Mouse (Mus musculus) c-Kit-positive CD71-positive TER-119-negative erythroid progenitor cells, embryonic 14.5 days (primary cell): ENCODE measurements at regions not wholly inside any gene's neighbourhood (a gene's known extent, or its start where the extent isn't known, plus 50 kb on each side); places are given as distances from the start of the nearest gene placed in this dataset.

Source experiments
- DNase-seq: peaks from one replicate; pipeline ENCODE4 v3.0.0-alpha.2; 2013; ENCODE audit warnings: low read depth

DNA sequence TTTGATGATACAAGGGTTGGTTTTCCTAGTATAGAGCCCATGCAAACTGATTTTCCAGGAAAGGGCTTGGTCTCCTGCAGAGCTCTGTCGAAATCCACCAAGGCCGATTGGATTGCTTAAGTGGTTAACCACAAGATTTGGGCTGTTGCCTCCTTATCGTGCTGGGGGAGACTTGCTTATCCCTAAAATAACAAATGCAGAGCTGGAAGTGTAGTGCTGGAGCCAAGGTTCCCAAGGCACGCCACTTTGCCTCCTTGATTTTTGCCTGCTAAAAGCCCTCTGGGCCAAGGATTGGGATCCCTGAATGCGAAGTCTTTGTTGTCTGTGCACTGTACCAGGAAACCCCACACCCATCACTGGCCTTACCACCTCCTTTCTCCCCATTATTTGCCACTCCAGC is 52.8 kb upstream of the Tmem178 start:
- no peak for DNase-seq

DNA sequence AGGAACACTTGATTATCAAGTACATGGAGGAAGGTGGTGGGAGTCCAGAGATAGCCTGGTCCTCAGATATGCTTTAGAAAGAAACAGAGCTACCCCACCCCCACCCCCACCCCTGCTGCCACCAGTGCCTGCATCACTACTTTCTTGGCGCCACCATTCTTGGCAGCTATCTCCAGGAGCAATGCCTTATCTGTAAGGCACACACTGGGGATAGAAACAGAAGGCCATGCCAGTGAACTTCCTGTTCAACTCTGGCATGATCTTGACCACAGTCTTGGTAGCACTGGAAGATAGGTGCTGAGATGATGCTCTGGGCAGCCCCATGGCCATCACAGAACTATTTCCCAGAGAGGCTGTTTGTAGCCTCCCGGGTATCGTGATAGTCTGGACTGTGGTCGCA is 55.3 kb upstream of the Tmem178 start:
- DNase-seq = no peak

DNA sequence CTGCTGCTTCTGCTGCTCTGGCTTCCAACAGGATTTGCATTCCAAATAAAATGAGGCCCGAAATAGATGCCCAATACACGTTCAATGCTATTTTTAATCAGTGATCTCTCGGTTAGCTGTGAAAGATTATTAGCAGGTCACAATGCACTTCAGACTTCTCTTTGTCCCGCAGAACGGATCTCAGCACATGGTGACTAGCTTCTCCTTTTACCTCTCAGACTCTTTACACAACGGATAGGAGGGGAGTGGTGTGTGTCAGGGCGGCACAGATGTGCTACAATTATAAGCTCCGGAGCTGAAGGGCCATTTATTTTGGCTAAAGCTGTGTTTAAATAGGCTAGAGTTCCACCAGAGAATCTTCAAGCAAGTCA is 56.7 kb upstream of the Tmem178 start:
- no peak for DNase-seq

DNA sequence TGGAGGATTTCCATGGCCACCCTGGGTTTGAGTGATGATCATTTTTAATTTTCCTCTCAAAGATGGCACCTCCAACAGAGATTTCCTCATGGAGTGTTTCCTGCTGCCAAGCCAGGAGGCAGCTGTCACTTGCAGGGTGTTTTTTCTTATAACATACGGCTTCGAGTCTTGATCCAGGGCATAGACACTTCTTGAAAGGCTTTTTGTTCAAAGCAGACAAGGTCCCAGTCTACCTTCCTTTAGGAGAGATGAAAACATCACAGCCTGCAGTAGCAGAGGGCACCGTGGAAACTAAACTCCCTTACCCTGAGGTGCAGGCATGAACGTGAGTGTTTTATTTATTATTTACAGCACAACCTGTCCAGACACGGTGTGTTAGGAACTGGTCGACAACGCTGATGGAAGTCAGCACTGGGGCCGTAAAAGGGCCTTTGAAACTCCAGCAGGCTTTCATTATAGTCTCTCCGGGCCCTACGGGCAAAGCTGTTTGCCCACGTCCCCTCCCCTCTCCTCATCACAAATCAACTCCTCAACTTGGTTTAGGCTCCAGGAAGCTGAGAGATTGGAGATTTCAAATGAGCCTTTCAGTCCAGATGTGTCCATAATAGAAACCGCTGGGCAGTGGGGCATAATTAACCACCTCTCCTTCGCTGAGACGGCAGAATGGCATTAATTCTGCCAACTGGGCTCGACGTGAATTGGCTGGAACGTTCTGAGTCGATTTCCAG is 57.2 kb upstream of the Tmem178 start:
- no peak for DNase-seq

DNA sequence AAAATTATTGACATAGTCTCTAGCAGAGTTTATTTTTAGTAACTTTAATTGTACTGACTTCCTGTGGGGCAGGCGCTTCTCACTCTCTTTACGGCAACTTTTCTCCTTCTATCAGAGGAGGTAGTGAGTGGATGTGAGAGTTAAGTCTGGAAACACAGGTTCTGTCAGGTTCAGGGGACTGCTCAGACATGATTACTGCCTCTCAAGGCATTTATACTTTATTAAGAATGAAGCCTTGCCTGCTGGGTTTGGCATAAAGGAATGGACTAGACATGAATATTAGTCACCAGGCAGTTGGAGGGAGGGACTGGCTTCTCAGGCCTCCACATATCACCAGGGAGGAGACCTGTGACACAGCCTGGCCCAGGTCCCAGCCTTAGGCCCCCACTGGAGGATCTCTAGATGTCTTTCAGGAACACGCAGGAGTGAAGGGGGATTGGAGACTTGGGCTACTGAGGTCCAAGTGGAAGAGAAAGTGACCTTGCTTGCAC is 58.2 kb upstream of the Tmem178 start:
- no peak for DNase-seq

DNA sequence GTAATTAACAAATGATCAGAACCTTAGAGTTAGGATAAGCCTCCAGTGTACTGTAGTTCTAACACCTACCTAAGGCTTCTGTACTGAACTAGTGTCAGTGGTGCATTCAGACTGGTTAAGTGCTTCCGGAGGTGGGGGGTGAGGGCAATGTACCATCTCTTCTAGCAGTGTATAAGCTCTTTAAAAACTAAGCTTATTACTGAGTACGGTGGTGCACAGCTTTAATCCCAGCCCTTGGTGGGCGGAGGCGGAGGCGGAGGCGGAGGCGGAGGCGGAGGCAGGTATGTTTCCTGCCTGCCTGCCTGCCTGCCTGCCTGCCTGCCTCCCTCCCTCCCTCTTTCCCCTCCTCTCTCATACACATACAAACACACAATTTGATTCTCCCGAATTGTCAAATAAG is 58.7 kb upstream of the Tmem178 start:
- no peak for DNase-seq

DNA sequence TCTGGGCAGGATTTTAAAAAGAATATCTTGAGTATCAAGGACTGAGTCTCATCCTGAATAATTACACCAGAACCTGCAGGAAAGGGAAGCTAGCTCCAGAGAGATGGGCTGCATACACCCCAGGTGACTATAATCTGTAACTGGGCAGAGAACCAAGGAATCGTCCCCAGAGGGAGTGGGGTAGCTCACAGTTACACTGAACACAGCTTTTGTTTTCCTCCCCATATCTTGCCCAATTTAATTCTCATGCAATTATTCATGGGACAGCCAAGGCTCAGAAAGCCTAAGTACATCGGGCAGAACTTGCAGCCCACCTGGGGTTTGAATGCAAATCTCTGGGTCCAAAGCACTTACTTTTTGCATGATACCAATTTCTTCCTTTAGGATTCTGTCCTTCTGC is 59.5 kb upstream of the Tmem178 start:
- no peak for DNase-seq

DNA sequence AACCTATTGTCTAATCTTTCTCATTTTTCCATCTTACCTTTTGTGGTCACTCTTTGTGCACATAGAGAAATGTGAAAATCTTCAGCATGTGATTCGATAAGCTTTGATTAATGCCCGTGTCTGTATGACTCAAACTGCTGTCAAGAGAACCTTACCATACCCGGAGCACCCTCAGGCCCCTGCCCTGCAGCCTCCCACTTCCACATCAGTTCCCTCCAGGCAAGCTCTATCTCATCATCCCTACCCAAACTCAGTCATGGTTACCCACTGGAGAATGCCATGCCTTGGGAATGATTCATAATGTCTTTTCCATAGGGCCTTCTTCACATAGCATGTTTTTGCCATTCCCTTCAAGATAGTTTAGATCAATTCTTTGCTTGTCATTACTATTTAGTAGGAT is 62.0 kb upstream of the Tmem178 start:
- DNase-seq = no peak

DNA sequence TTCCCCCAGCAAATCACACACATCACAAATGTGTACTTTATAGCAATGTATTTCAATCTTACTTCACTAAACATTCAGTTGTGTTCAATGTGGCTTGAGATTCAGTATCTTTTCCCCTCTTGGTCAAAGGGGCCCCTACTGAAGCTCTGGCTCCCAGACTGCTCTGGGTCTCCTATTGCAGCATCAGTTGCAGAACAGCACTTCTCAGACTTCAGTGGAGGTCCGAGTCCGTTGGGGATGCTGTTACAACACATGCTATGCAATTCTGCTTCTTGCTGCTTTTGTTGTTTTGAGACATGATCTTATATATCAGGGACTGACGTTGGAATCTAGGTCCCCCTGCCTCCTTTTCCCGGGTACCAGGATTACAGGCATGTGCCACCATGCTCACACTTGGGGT is 64.1 kb upstream of the Tmem178 start:
- no peak for DNase-seq

DNA sequence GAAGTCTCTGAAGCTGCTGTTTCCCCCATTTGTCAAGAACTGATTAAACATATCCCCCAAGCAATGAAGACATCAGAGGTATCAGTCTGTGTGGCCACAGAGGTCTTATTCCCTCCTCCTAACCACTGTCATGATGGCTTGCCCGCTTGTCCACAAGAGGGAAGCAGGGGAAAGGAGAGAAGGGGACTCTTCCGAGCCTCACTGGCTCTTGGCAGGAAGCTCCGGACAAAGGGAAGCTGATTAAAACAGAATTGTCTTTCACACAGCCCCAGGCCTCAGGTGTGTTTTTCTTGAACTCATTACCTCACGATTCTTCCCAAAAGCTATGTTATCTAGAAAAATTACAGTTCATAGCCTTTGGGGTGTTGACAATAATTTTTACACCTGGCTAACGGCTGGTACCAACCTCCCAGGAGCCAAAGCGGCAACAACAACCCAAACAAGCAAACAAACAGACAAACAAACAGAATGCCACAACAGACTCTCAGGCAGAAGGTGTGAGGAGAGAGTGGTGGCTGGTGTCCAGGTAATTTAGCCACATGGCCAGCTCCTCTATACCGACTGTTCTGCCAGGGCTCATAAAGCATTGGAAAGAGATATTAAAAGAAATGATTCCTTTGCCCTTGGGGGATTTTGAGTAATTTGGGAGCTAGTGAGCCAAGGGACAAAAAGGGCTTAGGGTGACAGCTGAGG is 68.9 kb upstream of the Tmem178 start:
- DNase-seq = no peak

DNA sequence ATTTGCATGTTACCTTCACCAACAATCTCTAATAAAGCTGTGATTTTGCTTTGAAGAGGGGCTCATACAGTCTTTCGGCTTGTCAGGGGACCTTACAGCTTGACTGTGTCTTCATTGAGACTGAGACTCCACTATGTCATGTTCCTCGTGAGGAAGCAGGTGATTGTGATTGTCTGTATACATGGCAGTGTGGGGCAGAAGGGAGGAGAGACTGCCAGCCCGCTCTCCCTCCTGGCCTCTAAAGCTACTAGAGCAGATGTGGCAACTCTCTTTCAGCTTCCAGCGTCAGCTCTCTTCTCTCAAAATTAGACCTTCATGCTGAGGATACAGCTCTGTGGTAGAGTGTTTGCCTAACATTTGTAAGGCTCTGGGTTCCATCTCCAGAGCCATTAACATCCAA is 73.5 kb upstream of the Tmem178 start:
- no peak for DNase-seq

DNA sequence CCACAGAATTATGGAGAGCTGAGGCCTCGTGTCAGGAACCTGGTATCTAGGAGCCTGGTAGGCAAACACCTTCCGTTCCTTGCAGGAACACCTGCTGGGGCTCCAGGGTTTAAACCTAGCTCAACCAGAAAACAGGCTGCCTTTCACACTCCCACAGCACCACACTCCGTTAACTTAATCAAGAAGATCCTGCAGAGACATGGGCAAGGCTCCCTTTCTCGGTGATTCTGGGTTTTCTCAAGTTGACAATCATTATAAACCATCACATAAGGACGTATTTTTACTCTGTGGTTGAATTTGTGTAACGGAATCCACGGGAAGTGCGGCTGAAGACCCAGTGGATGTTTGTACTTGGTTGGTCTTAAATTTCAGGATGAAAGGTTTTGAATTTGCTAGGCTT is 82.1 kb upstream of the Tmem178 start:
- DNase-seq = no peak

DNA sequence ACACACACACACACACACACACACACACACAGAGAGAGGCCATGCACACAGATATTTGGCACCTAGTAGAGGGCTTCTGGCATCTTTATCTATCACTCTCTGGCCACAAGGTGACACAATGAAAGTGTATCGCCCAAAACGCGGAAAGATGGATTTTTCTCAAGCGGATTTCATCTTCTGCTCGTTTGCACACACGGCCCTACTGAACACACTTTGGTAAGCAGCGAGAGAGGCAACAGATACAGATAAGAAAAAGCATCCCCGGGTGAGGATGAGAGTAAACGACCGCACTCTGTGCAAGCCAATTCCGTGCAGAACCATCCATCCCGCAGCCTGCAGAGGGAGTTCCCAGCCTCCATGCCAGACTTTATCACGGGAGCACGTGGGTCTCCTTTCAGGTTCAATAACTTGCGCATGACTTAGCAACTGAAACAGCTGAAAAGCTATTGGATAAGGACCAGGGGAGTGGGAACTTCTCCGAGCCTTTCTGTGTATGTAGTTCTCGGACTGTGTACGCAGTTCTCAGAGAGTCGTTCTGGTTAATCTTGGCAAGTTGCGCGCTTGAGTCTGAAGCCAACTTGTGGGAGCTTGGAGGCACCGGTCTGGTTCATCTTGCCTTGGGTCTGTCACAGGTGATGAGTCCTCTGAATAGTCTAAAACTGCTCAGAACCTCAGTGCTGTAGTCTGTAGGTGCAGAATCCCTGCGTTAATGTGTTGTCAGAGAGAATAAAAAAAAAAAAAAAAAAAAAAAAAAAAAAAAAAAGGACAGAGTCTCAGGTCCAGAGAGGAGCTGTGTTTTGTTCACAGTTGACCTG is 97.2 kb upstream of the Tmem178 start:
- no peak for DNase-seq

DNA sequence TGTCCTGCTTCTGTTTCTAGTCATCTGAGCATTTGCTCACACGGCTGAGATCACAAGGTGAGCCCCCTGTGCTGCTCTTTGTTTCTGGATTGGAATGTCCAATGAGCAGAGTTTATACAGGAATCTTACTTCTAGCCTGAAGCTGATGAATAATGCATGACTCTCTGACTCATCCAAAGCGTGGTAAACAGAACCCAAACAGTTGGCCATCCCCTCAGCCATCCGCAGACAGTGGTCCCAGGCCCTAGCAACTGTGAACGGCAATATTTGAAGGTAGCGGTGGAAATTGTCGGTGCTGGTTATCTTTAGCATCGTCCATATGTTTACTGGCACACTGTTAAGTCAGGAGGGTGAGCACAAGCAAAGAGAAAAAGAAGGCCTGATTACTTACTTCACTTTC is 99.1 kb upstream of the Tmem178 start:
- DNase-seq = no peak

DNA sequence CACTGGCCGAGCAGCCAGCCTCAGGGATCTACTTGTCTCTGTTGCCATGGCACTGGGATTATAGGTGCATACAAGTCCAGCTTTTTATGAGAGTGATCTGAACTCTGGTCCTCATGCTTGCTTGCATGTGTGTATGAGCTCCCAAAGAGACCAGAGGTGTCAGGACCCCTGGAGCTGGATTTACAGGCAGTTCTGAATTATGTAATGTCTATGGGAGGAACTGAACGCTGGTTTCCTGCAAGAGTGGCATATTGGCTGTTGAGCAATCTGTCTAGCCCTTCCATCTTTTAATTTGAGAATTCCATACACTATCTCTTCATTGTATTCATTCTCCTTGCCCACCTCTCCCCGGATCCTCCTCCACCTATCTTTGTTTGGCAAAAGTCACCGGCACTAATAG is 102.5 kb upstream of the Tmem178 start:
- no peak for DNase-seq

DNA sequence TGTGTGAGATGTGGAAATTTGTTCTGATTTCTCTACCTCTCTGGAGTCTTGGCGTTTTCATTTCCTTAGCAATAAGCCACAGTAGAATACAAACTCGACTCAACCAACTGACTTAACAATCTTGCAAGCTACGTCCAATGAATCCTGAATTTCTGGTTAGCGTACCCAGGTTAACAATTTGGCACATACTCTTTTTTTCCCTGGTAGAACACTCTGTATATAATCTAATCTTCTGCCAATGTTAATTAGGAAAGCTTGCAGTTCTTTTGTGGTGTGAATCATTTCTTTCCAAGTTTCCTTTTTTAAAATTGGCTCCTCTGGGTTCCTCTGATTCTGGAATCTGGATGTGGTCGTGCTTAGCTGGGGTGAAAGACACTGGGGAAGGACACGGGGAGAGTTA is 103.5 kb upstream of the Tmem178 start:
- no peak for DNase-seq

DNA sequence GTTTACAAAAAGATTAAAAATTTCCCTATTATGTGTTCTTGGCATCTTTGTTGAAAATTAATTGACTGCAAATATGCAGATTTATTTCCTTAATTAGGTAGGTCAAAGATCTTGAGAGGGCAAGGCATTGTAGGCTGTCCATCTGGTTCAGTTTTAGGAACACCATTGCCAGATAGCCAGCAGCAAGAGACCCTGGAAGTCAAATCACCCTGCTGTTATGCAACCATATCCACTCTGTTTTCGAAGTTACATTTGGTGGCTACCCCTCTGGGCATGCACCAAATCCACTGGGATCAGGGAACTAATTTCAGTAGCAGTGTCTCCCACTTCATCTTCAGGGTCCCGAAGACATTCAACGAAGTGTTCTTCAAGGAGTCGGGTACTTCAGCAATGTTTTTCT is 104.0 kb upstream of the Tmem178 start:
- no peak for DNase-seq

DNA sequence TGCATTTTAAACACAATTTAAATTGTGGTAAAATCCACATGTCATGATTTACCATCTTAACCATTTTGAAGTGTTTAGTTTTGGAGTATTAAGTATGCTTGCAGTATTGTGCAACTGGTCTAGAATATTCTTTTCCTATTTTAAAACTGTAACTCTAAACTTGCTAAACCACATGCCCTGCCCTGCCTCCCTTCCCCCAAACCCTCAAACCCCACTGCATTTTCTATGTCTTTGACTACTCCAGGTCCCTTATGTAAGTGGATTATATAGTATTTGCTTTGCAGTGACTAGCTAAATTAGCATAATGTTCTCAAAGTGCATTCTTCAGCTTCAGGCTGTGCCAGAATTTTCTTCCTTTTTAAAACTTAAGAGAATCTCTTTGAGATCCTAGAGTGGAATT is 106.4 kb upstream of the Map4k3 start:
- DNase-seq = no peak

DNA sequence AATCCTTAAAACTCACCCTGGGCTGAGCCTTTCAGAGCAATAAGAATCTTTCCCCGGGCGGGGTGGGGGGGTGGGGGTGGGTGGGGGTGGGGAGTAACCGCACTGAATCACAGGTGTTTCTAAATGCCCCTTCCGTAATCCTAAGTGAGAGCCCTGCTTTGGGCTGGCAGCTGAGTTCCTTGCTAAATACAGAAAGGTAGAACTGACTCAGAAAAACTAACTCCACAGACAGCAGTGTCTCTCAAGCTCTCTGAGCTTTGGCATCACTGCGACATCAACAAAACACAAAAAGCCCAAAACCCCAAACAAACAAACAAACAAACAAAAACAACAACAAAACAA is 105.9 kb upstream of the Map4k3 start:
- DNase-seq = no peak

DNA sequence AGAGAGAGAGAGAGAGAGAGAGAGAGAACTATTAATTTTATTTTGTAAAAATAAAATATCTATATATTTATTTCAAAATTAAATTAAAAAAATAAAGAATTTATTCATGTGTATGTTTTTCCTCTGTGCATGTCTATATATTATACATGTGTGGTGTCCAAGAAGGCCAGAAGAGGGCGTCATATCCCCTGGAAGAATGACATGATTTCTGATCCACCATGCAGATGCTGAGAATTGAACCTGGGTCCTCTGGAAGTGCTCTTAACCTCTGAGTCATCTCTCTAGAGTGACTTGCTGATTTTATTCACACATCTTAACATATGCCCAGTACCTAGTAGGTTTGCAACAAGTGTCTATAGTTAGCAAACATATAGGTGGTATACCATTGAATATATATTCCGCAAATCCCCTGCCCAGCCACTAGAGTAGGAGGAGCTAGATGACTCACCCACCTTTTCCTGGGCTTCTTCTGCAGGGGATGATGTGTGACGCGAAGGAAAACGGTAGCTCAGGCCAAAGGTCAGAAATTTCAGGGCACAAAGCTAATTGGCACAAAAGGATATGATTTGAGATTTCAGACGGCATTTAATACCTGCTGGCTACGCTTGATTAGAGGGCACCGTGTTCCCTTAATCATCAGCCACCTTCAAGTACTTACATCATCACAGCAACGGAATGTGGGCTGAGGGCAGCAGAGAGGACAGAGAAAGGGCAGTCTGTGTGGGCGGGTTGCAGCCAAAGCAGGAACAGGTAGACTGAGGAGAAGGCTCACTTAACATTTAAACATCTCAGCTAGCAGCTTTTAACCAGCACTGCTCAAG is 105.3 kb upstream of the Map4k3 start:
- no peak for DNase-seq

DNA sequence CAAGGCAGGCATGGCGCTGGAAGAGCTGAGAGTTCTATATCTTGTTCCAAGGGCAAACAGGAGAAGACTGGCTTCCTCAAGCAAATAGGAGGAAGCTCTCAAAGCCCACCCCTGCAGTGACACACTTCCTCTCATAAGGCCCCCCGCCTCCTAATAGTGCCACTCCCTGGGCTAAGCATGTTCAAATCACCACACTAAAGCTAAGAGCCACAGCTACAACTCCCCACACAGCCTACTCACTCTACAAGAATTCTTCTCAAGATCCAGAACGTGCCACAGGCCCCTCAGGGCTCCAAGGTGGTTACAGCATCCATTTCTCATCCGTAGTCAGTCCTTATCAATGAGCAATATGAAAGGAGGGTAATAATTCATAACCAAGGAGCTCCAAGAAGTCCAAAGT is 103.4 kb upstream of the Map4k3 start:
- no peak for DNase-seq

DNA sequence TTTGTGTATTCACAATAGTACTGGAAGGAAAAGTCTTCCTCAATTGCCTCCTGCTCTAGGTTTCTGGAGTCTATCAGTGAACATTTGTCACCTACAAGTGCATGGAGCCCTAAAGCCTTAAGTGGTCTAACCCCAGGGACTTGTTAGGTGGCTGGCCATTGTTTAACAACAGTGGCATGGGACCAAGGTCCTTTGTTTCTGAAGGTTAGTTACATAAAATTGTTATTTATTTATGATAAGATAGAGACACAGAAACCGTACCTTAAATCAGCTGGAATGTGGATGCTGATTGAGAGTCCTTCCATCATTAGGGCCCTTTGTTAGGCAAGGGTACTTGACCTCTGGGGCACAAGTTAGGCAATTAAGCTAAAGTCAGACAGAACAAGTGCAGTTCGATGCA is 99.6 kb upstream of the Map4k3 start:
- no peak for DNase-seq
